Mouse (Mus musculus) midbrain, postnatal 0 days (tissue): Measurements from ENCODE around the gene Pex26. TPM values are rescaled to one million over a fixed set of nuclear protein-coding genes. Genes with fewer than 3 reads are reported as not detected.

Experiments used
- ATAC-seq: fragments of 200-750 bp; cut with Nextera tagmentation; 2 replicates; pipeline ENCODE4 v1.8.0; 2017; ENCODE audit warnings: moderate number of reproducible peaks, mild to moderate bottlenecking, moderate TSS enrichment, moderate library complexity; ENCODE audit not compliant: low FRiP score
- DNase-seq: peaks from one replicate; pipeline ENCODE4 v3.0.0-alpha.2; 2015; ENCODE audit warnings: low spot score
- H3K27ac ChIP-seq: fragments of 300-500 bp; sonication (generic); 2 replicates; pipeline ENCODE4 v1.5.1; 2014; ENCODE audit warnings: low read depth, mild to moderate bottlenecking, low read length, mixed read lengths
- H3K27me3 ChIP-seq: fragments of 300-500 bp; sonication (generic); 2 replicates; pipeline ENCODE4 v1.6.1; 2014; ENCODE audit warnings: low read length, control low read depth, mixed read lengths; ENCODE audit not compliant: insufficient read depth
- H3K36me3 ChIP-seq: fragments of 300-500 bp; sonication (generic); 2 replicates; pipeline ENCODE4 v1.6.1; 2014; ENCODE audit warnings: low read length, control low read depth, mixed read lengths; ENCODE audit not compliant: insufficient read depth
- H3K4me1 ChIP-seq: fragments of 300-500 bp; sonication (generic); 2 replicates; pipeline ENCODE4 v1.6.1; 2014; ENCODE audit warnings: mild to moderate bottlenecking, control low read depth, antibody characterized with exemption, low read length, mixed read lengths; ENCODE audit not compliant: insufficient read depth
- H3K4me2 ChIP-seq: fragments of 300-500 bp; sonication (generic); 2 replicates; pipeline ENCODE4 v1.6.1; 2014; ENCODE audit warnings: low read depth, mild to moderate bottlenecking, low read length, mixed read lengths; ENCODE audit not compliant: poor library complexity, severe bottlenecking
- H3K4me3 ChIP-seq: fragments of 300-500 bp; sonication (generic); 2 replicates; pipeline ENCODE4 v1.5.1; 2014; ENCODE audit warnings: low read depth, mild to moderate bottlenecking, low read length, moderate library complexity
- H3K9ac ChIP-seq: fragments of 300-500 bp; sonication (generic); replicated peaks from 2 replicates; pipeline ENCODE4 v1.6.1; 2014; ENCODE audit warnings: mild to moderate bottlenecking, low read length, moderate library complexity, mixed read lengths; ENCODE audit not compliant: poor library complexity, severe bottlenecking
- H3K9me3 ChIP-seq: fragments of 300-500 bp; sonication (generic); 2 replicates; pipeline ENCODE4 v1.6.1; 2016; ENCODE audit warnings: low read length, control low read depth
- CTCF ChIP-seq: IDR thresholded peaks from 2 replicates; pipeline ENCODE4 v1.5.1; 2016; ENCODE audit warnings: antibody characterized with exemption, mild to moderate bottlenecking
- WGBS: fragments of 180-500 bp; shearing (Covaris S2); extraction: QIAGEN DNeasy Blood & Tissue Kit; methylation state at CpG from one replicate; pipeline ENCODE4 v1.1.7; 2014; 5-methylcytosine and 5-hydroxymethylcytosine counted together
- polyA plus RNA-seq: library from polyadenylated mRNA; unstranded; fragments of >200 nt; fragmentation: Nextera tagmentation; extraction: Ambion mirVana; gene quantifications from 2 replicates; pipeline ENCODE4 v1.2.1, GENCODE M21; 2015
- total RNA-seq: library from RNA; depleted of rRNA; stranded (reverse); fragments of >200 nt; gene quantifications from 2 replicates; pipeline ENCODE4 v1.2.3, GENCODE M21; 2014; rRNA removed

The Pex26 gene
- 31.2 and 32.6 TPM in 2 replicates for total RNA-seq
- polyA plus RNA-seq: 12.7 and 13.6 TPM in 2 replicates

DNA sequence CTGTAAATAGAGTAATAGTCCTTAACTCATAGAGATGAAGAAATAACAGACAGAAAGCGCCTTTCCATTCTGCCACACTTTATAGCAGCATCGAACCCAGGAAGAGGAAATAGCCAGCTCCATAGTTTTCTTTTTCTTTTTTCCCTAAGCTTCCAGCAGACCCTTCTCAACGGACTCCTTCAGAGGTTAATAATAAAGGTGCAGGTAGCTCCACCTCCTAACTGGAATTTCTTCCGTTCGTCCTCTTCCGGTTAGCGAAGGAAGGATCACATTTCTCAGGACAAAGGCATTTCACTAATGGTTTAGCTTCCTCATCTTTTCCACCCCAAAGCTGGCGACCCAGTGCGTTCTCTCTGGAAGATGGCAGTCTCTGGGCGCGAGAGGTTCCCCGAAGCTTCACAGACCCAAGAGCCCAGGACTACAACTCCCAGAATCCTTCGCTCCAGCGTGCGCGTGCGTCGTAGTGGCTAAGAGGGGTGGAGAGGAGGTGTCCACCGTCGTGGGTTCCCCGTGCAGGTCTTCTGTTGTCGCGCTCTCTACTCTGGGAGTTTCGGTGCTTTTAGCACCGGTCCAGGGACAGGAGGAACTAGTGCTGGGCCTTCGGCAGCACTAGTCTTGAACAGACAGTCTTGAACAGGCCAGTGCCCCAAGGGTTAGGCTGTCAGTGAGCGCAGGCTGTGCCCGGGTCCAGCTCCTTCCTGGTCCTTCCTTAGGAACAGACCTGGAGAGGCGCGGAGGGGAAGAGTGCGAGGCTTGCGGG lies at the start of gene Pex26:
Gene Pex26, plus strand, starts transcription at position 254 of the 760 bp plus-strand sequence.
- WGBS: 2% methylated on average over 32 of the region's 32 CpGs
- Histone ChIP-seq H3K27me3 (no peaks in the 10 kb centered on the region), H3K4me2 (peak within 1 kb of the TSS; percentile 80), H3K4me1 (peaks cover 8% of the 10 kb centered on the region; the same call in 1 of the 2 replicates), H3K9ac (peak within 1 kb of the TSS; percentile 79), H3K4me3 (peak within 1 kb of the TSS; percentile 76), H3K27ac (peak within 1 kb of the TSS; percentile 68), H3K9me3 (no peaks in the 10 kb centered on the region), H3K36me3 (peaks cover 16% of the 10 kb centered on the region)
- DNase-seq: peak; percentile 95
- peak; percentile 13; the same call in 1 of the 2 replicates for TF ChIP-seq CTCF
- ATAC-seq: peak; percentile 89

GRCm38 (mm10) chr6:121134249-121134648 lies 49.2 kb upstream of the Pex26 start:
- Histone ChIP-seq H3K4me3 (no peak overlapping the region), H3K36me3 (no peaks in the 10 kb centered on the region), H3K27ac (no peak overlapping the region), H3K4me1 (0 out of 2 replicates have a peak, but pooled peaks cover 3% of the 10 kb centered on the region), H3K9me3 (no peaks in the 10 kb centered on the region), H3K4me2 (no peak overlapping the region), H3K27me3 (no peaks in the 10 kb centered on the region), H3K9ac (no peak overlapping the region)
- 16% methylated on average over 3 of the region's 3 CpGs for whole genome bisulfite sequencing
- DNase-seq: no peak
- no peak for TF ChIP-seq CTCF
- ATAC-seq: no peak

- no peak overlapping the region for H3K4me2 ChIP-seq
- 0 out of 2 replicates have a peak, but pooled peaks cover 3% of the 10 kb centered on the region for H3K4me1 ChIP-seq
- TF ChIP-seq CTCF: no peak
- ATAC-seq (no peak), DNase-seq (no peak)
- H3K9me3 ChIP-seq: no peaks in the 10 kb centered on the region
- H3K27ac ChIP-seq: no peak overlapping the region
- H3K36me3 ChIP-seq: no peaks in the 10 kb centered on the region
- no peak overlapping the region for H3K4me3 ChIP-seq
- H3K27me3 ChIP-seq: no peaks in the 10 kb centered on the region
- H3K9ac ChIP-seq: no peak overlapping the region
- 52% methylated on average over 5 of the region's 5 CpGs for WGBS
Observed at GRCm38 (mm10) chr6:121134884-121135283, 48.6 kb upstream of the Pex26 start.

DNA sequence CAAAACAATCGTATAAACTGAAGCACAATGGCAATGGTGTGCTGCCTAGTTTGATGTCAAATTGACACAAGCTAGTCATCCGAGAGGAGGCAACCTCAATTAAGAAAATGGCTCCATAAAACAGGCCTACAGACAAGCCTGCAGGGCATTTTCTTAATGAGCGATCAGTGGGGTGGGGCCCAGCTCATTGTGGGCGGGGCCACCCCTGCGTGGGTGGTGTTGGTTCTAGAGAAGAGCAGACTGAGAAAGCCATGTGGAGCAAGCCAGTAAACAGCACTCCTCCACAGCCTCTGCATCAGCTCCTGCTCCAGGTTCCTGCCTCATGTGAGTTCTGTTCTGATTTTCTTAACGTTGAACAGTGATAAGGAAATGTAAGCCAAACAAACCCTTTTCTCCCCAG lies 46.2 kb upstream of the Pex26 start:
- ATAC-seq (no peak), DNase-seq (no peak)
- H3K9me3 ChIP-seq: no peaks in the 10 kb centered on the region
- H3K4me2 ChIP-seq: no peak overlapping the region
- H3K4me3 ChIP-seq: no peak overlapping the region
- H3K27me3 ChIP-seq: no peaks in the 10 kb centered on the region
- WGBS: 70% methylated on average over 6 of the region's 6 CpGs
- no peak overlapping the region for H3K27ac ChIP-seq
- no peak overlapping the region for H3K9ac ChIP-seq
- H3K36me3 ChIP-seq: no peaks in the 10 kb centered on the region
- H3K4me1 ChIP-seq: no peaks in the 10 kb centered on the region
- TF ChIP-seq CTCF: no peak

DNA sequence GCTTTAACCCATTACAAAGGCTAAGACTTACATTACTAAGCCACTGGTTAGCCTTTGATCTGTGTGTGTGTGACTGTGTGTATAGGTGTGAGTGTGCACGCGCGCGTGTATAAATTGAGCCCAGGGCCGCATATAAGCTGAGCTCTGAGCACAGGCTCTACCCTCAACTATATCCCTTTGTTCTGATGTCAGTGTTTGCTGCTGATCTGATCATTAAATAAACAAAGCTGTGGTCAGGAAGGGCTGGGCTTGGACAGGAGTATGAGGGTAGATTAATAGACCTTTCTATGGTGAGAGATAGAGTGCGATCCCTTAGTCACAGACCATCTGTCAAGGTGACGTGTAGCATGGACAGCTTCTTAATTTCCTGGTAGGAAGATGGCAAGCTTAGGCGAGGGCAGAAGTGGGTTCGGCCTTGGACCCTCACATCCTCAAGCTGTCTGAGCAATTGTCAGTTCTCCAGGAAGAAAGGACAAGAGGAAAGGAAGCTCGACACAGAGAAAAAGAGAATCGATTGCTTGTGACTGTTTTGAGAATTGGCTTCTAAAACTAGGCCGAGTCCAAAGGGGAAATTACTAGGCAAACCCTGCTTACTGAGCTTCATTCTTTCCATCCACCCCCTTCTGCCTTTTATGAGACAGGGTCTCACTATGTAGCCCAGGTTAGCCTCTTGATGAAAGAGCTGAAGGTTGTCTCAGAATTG lies 45.0 kb upstream of the Pex26 start:
- Histone ChIP-seq H3K9me3 (no peaks in the 10 kb centered on the region), H3K27me3 (no peaks in the 10 kb centered on the region), H3K36me3 (no peaks in the 10 kb centered on the region), H3K4me1 (no peaks in the 10 kb centered on the region), H3K4me2 (no peak overlapping the region), H3K27ac (no peak overlapping the region), H3K4me3 (no peak overlapping the region), H3K9ac (no peak overlapping the region)
- DNase-seq: no peak
- WGBS: 87% methylated on average over 12 of the region's 12 CpGs
- no peak for ATAC-seq
- no peak for TF ChIP-seq CTCF

DNA sequence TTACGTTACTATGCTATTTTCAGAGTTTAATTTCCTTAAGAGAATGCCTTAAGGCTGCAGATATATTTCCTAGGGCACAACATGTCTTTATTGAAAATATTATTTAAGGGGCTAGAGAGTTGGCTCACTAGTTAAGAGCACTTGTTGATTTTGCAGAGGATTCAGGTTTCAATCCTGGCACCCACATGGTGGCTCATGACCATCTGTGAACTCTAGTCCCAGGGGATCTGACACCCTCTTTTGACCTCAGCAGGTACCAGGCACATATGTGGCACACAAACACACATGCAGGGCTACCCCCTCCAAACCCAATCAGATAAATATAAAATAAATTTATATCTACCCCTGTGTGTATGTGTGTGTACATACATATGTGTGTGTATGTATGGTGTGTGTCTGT lies 44.2 kb upstream of the Pex26 start:
- 75% methylated on average over 1 of the region's 1 CpGs for WGBS

More for the DNA sequence above, 44.2 kb upstream of the Pex26 start:
- Histone ChIP-seq H3K36me3 (no peaks in the 10 kb centered on the region), H3K27me3 (no peaks in the 10 kb centered on the region), H3K4me1 (no peaks in the 10 kb centered on the region), H3K4me2 (no peak overlapping the region), H3K27ac (no peak overlapping the region), H3K4me3 (no peak overlapping the region), H3K9ac (no peak overlapping the region), H3K9me3 (no peaks in the 10 kb centered on the region)
- DNase-seq (no peak), ATAC-seq (no peak)
- TF ChIP-seq CTCF: no peak
